Mouse (Mus musculus) gastrocnemius, postnatal 36 days (tissue): ENCODE data around the gene Man1a2. TPM values are rescaled to one million over a fixed set of nuclear protein-coding genes. Genes with fewer than 3 reads are reported as not detected.

ENCODE experiments used
- DNase-seq, 2 experiments: peaks; one replicate each; pipeline ENCODE4 v3.0.0; 2022
- intact Hi-C: fragments of 180-260 bp; cut with DNase I; formaldehyde crosslinking; loops from one replicate; pipeline ENCODE4 v1.15.1; 2025
- long read RNA-seq, 2 experiments: library from polyadenylated mRNA; stranded (forward); transcript quantifications; one replicate each; pipeline ENCODE4 v2.0.0; 2021
- total RNA-seq, 2 experiments: library from RNA; stranded (reverse); gene quantifications; 2 replicates each; pipeline ENCODE4 v1.2.3; 2021

The Man1a2 gene
- 10 to 100 TPM; 23.4 to 23.6 TPM for total RNA-seq
- long read RNA-seq, experiment 1, full-length matches to known transcripts: 1 of 4 reads
- long read RNA-seq, experiment 1, partial matches to known transcripts: 1 of 4 reads
- long read RNA-seq, experiment 1, other reads (novel, unspliced or antisense): 2 of 4 reads
- long read RNA-seq, experiment 2, full-length matches to known transcripts: 1 of 4 reads
- long read RNA-seq, experiment 2, partial matches to known transcripts: 1 of 4 reads
- long read RNA-seq, experiment 2, other reads (novel, unspliced or antisense): 2 of 4 reads

DNA sequence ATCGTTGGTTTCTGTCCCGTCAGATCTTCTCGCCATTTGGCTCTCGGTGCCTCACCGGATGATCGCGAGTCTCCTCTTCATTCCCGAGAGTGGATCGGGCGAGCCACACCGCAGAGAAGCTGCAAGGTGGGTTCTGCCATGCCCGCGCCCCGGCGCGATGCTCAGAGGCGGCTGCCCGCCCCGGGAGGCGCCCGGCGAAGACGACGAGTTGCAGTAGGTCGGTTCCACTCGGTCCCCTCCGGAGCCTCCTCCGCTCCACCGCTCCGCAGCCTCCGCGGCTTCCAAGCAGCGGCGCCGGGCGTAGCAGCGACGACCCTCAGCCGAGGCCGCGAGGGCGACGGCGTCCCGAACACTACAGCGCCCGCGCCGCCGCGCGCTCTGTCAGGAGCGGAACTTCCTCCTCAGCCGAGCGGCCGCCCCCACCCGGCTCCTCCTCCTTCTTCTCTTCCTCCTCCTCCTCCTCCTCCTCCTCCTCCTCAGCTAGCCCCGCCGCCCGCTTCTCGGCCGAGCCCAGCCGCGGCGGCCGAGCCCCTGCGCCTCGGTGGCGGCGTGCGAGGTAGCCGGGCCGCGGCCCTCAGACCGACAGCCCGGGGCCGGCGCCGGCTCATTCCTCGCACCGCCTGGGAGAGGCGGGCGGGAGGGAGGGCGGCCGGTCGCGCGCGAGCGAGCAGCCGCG, at the start of gene Man1a2:
TSS of gene Man1a2 (minus strand) at position 417 of the 676 bp plus-strand sequence.
- intact Hi-C loops: loop anchor here (5.0 kb wide), 1 partner anchor 198 kb away; the partner anchor contains the start of gene Tent5c

DNA sequence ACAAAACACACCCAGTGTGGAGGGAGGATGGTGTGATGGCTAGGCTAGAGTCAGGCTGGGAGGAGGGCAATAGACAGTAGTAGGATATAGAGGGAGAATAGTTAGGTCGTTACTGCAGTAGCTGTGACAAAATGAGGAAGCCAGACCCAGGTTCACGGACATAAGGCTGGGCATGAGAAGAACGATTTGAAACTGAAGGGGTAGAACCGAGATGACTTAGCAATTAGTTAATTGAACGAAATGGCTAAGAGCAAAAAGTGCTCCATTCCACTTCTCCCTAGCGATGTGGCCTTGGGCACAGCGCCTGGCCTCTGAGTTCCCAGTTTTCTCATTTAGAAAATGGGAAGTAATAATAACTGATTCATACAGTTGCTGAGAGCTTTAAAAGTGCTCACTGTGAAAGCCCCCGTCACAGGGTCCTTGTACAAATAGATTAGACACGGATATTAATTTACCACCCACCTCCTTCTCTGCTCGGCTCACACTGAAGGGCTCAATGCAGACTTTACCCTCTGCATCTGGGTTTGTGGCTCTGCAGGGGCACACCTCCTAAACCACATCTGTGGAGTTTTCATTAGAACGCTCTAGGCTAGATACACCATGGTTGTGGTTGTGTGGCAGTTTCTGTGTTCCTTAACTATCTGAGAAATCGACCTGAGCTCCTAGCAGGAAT, 49.3 kb upstream of the Man1a2 start:
- DNase-seq: no peak
- intact Hi-C loops: no loop called here

More for the DNA sequence above, at the start of gene Man1a2:
- peak; percentile 76 to 84 for DNase-seq

DNA sequence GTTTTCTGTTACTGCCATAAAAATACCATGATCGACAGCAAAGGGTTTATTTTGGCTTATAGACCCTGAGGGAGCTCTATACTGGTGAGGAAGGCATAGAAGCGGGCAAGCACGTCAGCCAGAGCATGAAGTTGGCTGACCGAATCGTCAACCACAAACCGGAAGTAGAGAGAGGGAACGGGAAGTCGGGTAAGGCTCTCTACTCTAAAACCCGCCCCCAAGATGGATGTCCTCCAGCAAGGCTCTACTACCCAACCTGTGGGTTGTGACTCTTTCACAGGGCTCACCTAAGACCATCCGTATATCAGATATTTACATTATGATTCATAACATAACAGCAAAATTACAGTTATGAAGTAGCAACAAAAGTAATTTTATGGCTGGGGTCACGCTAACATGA, 46.6 kb upstream of the Man1a2 start:
- intact Hi-C loops: no loop called here
- DNase-seq: no peak

DNA sequence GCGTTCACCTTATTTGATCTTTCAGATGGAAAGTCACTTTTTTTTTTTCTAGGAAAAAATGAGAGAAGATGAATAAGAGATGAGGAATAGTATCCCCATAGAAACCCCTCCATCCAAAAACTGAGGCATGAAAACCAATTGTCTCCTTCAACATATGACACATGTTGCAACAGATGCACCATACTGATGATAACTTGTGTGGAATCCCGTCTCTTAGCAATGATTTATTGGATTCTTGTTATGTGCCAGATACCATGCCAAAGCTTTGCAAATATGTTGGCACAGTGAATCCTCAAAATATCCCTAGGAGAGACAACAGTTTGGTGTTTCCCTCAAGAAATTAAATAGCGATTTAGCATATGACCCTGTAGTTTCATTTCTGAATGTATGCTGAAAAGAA, 46.0 kb upstream of the Man1a2 start:
- no peak for DNase-seq
- intact Hi-C loops: no loop called here

DNA sequence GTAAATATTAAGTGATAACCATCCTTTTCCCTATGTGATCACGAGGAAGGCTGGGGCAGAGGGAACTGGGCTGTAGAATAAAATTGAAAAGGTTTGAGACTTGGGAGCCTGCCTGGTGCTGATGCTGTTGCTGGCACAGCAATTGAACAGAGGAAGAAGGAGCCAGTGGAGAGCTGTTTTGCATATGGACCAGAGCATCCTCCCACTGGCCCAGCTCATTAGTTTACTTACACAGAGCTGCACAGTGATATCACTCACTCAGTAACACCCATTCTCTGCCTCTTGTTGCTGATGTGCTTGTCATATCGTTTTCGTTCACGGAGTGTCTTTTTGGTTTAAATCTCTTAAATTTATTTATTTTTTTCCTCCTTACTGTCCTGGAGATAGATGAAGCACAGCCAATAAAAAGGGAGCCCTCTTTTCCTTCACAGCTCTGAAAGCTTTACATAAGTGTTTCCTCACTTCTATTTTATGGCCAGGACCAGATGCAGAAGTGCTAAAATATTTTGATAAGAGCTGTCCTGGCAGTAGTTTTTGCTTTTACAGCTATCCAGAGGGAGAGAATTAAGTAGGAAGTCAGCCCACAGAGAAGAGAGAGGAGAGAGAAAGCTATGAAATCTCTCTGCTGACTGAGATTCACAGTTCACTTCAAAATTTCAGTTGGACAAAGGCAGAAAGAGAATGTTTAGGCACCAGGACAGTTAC, 42.9 kb upstream of the Man1a2 start:
- no peak for DNase-seq
- intact Hi-C loops: no loop called here

DNA sequence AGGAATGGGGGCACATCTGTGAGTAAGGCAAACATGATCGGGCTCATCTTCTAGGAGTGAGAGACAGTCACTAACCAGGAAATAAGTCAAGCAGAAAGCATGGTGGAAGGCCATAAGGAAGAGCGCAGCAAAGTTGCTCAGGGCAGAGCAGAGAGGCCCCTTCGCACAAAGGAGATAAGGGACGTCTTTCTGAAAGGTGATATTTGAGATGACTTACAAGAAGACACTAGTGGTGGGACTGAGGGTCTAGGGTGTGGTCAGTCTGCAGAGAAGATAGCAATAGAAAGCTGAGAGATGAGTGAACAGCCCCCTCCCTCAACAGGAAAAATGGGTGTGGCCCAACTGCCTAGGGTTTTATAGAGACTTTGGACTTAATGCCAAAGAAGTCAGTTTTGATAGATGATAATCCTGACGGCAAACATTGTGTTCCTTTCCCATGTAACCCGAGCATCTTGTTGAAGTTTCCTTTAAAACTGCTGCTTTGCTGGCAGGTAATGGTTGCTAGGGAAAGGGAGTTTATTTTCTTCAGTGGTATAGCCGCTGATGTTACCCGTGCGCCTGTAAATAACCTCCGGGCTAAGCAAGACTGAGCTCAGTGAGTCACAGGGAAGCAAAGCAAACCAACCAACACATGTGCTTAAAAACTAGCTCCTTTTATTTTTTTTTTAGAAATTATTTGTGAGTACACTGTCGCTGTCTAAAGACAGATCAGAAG, 40.8 kb upstream of the Man1a2 start:
- intact Hi-C loops: no loop called here
- no peak for DNase-seq

DNA sequence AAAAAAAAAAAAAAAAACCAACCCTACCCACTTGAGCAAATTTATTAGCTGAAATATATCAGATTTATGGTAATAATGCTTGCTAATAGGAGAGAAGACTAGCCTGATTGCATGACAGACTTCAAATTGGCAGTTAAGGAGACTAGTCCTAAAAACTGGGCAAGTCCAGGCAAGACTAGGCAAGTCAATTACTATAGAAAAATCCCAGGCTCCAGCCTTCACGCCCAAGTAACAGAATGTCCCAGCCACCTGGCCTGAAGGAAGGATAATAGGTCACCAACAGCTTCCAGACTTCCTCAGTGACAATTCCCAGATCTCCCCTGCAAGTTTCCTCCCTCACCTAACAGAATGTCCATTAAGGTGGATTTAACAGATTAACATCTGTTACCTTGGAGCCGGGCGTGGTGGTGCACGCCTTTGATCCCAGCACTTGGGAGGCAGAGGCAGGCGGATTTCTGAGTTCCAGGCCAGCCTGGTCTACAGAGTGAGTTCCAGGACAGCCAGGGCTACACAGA, 35.5 kb upstream of the Man1a2 start:
- no peak for DNase-seq
- intact Hi-C loops: no loop called here

DNA sequence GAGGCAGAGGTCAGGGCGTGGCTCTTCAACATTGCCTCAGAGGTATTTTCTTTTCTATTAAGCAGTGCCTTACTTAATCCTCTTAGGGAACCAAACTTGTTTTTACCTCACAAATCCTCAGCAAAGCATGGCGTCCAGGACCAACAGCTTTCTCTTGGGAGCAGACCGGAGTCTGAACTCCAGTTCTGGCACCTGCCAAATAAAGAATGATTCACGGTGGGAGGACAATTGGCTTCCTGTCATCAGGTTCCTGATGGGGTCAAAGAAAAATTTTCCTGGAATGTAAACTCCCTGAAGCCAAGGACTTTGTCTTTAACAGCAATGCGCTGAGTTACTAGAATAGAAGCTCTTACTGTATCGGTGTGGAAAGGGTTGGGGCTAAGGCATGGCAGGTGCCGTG, 30.9 kb upstream of the Man1a2 start:
- intact Hi-C loops: no loop called here
- DNase-seq: no peak

DNA sequence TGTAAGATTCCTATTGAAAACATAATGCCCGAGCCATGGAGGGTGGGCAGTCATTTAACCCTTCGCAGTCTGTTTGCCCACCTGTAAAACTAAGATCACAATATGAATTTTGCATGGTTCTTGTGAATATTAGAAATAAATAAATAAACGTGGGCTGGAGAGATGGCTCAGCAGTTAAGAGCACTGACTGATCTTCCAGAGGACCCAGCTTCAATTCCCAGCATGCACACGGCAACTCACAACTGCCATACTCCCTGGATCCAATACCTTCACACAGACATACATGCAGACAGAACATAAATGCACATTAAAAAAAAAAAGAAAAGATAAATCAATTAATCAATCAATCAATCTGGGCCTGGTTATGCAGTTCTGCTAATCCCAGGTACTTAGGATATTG, 30.1 kb upstream of the Man1a2 start:
- no peak for DNase-seq
- intact Hi-C loops: no loop called here

DNA sequence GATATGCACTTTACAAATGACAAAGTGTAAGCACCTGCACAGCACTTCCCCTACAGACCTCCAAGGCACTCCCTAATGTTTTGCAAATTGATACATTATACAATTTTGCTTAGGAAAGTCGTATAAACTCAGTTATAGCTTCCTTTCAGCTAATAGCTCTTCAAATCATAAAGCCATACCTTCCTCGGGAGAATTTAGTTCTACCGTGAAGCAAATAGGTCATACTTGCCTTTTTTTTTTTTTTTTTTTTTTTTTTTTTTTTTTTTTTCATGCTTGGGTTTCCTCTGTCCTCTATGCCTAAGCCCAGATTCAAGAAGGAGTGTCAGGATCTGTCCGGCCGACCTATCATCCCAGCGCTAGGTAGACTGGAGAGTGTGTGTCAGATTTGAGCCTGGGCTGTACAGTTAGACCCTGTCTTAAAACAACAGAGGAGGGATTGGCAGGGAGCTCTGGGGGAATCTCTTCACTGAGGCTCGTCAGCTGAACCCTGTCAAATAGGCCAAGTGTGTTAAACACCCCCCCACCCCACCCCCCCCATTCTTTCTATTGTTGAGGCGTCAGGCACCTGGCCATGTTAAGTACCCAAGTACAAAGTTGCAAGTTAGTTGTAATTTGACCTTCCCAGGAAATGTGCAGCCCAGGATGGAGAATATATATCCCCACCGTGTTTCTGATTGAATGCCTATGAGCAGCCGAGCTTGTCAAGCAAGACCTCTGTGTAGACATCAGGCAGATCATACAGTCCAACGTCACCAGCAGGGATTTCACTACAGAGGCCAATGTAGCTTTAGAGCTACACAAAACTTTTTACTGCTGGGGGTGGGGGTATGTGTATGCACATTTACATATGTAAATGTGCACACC, 28.1 kb upstream of the Man1a2 start:
- no peak for DNase-seq
- intact Hi-C loops: no loop called here

DNA sequence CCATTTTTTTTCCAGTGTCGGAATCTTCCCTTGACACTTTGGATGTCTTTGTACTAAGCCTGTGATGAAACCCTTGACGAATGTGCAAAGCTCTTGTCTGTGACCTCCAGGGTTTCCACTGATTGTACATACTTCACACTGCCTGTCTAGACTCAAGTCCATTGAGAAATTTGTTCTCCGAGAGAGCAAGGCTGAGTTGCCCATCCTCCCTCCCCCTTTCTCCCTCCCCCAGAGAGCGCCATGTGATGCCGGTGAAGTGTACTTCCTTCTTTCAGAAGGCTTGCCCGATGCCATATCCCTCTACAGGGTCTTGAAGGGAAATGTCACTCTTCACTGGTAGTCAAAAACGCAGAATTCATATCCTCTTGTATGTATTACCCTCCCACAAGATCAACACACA, 26.8 kb upstream of the Man1a2 start:
- no peak for DNase-seq
- intact Hi-C loops: no loop called here

DNA sequence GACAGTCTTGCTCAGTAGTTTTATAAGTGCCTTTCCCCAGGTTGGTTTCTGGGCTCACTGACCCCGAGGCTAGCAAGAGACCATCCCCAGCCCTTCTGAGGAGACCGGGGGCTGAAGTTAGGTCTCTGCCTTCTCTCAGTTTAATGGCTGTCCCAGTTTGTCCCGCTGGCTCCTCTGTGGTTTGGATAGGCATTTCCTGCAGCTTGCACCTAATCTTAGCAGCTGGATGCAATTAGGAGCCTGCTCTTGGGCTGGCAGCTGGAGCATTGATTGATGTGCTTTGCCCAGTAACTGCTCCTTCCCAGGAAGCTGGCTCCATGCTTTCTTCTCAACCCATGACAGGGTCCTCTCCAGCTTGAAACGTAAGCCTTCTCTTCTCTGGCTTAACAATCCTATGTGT, 26.2 kb upstream of the Man1a2 start:
- no peak for DNase-seq
- intact Hi-C loops: no loop called here

DNA sequence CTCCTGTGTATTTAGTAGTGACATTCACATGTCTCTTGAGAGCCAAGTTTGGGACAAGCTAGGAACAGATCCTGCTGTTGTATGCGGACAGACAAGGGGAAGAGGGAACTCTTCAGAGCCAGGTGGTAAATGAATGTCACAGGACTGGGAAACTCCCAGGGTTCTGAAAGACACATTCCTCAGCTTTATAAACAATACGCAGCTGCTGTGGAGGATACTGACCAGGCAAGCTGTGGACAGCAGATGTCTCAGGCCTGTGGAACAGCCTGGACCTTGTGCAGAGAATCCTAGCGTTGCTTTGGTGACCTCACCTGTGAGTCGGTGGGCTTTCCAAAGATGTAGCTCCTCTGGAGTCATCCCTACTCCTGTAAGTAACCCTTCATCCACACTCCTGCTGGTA, 21.8 kb upstream of the Man1a2 start:
- intact Hi-C loops: no loop called here
- DNase-seq: no peak

DNA sequence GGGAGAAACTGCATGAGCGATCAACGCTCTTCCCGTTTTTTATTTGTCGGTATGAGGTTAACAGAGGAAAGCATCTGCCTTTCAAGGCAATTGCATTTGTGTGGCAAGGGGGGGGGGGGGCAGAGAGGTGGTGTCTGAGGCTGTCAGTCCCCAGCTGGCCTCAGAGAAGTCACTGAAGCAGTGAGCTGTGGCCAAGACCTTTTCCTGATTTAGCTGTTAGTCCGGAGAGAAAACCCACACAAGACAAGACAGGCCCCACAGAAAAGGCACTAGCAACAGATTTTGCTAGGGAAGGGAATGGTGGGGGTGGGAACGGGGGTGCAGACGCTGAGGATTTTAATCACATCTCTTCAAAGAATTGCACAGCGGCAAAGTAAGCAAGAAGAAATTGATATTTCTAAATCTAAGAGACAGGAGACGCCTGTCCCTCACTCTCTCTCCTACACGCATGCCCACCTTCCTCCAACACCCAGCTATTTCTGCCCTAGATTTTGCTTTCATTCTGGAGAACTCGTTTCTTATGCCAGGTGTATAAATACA, 19.9 kb upstream of the Man1a2 start:
- DNase-seq: no peak
- intact Hi-C loops: no loop called here

DNA sequence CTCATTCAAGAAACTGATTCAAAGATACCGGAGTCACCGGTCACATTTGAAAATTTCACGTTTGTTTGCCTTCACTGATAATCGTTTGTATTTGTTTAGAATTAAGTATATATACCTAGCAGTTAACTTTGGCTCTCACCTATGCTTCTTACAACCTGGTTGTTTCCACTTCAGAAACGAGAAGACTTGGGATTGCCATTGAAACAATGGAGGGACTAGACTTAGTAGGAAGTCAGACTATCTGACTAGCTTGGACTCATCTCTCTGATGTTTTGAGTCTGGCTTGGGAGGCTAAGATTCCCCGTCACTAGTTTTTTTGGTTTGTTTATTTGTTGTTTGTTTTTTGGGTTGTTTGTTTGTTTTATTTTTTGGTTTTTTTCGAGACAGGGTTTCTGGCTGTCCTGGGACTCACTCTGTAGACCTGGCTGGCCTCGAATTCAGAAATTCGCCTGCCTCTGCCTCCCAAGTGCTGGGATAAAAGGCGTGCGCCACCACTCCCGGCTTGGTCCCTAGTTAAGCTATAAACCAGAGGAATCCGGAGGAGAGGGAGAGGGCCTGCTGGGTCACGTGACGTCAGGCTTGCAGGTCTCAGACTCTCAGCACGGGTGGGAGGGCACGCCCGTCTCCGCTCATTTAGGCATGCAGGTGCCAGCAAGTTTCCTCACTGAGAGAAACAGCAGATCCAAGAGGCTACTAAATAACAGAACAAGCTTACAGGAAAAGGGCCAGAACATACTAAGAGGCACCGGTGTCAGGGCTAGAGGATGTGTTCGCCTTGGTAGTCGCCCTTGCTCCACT, 18.7 kb upstream of the Man1a2 start:
- intact Hi-C loops: no loop called here
- DNase-seq: no peak

DNA sequence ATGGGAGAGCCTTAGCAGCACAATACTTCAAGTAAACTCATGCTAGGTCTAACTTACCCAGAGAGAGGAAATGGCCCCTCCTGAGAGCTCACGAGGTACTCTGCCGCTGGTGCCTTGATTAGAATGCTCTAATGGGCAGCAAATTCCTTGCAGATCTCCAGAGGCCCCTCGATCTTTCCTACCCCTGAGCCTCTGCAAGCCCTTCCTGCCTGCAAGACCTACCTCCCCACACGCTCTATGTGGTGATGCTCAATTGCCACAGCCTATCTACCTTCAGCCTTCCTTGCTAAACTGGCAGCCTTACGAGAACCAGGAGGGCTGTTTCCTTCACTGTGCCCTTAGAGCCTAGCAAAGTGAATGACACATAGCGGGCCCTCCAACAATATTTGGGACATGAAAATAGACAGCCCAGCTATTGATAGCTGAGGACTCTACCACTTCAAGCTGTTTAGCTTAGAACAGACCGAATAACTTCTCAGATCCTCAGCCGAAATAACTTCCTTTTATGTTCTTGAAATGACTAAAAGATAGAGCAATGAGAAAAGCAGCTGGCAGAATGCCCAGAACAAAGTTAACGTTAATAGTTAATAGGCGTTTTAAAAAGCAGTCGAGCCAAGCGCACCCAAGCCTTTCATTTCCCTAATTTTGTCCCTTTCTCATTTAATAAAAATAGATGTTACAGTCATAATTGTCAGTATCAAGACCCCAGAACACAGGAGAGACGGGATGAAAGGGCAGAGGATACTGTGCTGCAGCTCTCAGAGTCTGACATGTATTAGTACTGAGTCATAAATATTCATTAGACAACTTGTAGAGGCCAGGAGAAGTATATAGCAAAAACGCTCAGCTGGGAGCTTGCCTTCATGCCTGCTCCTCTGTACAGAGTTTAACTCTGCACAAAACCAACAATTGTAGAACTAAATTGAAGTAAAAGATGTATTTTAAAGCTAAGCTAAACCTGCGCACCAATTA, 17.9 kb upstream of the Man1a2 start:
- intact Hi-C loops: no loop called here
- DNase-seq: no peak

DNA sequence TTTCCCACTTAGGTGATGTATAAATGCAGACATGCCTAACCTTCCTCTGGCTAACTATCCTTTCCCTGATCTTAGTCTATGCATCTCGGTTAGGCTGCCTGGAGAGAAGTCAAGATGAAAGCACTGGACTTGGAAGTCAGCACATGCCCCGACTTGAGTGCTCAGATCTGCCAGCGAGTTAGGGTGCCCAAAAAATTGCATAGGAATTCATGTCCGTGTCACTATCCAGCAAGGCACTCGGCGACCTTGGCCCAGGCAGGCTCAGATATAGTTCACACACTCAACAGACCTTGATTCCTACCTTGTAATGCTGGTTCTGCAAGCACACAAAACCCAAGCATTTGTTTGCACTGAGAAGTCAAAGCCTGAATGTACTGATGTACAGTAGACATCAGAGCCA, 3.4 kb upstream of the Man1a2 start:
- no peak for DNase-seq
- intact Hi-C loops: loop anchor here (5.0 kb wide), 1 partner anchor 201 kb away; the partner anchor contains the start of gene Tent5c
